Mouse (Mus musculus) left cerebral cortex, adult 9 months (tissue): Measurements from ENCODE around the gene Gm11937.
"Not testable (repeated sequence)": the region's sequence is repeated elsewhere in the genome, so short reads cannot be mapped to it uniquely, and the experiment has no call there.

Experiments used
- DNase-seq, 2 experiments: peaks; one replicate each; pipeline ENCODE4 v3.0.0; 2022; ENCODE audit warnings: low spot score in 2 of 2

Gene Gm11937

DNA sequence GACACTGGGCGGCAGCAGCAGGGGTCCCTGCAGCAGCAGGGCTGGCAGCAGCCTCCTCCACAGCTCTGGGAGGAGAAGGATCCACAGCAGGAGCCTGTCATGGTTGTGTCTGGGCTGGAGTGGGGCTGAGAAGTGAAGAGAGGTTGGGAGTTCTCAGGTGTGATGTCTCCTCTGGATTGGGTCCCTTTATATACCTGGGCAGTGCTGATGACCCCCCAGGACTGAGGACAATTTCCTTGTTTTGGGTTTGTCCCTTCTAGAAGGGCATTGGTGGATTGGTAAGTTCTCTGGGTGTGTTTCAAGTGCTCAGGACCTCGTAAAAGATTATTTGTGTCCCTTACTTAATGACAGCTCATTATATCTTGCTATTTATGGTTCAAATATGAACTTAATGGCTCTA lies at the start of gene Gm11937:
Gene Gm11937 (minus strand): TSS at position 101 of the 400 bp plus-strand sequence.
- not testable (repeated sequence) for DNase-seq

DNA sequence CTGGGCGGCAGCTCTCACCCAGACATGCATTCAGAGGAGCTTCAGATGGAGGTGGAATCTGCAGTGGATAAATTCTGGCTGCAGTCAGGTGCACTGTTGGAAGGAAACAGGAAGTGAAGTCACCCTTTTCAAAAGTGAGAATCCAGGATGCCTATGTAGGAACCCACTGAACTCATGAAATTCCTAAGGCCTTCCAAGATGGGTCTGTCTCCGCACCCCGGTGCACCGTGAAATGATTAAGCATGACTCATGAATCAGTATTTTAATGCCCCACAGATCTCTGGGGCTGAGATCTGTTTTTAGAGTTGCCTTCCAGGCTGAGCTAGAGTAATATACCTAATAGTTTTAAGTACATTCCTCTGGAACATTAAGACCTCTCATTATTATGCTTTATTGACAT lies 49.3 kb upstream of the Gm11937 start:
- no peak for DNase-seq

DNA sequence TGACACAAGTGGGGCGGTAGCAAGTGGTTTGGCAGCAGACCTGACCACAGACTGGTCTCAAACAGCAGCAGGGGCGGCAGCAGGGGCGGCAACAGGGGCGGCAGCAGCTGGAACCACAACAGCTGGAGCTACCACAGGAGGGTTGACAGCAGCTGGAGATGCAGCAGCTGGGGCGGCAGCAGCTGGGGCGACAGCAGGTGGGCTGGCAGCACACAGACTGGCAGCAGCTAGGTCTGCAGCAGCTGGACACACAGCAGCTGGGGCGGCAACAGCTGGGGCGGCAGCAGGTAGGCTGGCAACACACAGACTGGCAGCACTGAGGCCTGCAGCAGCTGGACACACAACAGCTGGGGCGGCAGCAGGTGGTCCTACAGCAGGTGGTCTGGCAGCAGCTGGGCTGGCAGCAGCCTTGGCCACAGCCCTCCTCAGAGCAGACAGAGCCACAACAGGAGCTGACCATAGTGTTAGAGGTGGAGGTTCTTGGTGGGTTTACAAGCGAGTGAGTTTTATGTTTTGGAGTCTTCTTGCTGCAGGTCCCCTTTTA lies 48.5 kb upstream of the Gm11937 start, which contains the start of gene Gm11563:
Gene Gm11563 (minus strand): TSS at position 494 of the 544 bp plus-strand sequence.
- not testable (repeated sequence) for DNase-seq

- DNase-seq: no peak
These were observed 47.1 kb upstream of the Gm11937 start for GRCm38 (mm10) chr11:99657051-99657450.

GRCm38 (mm10) chr11:99650136-99650535 lies 40.1 kb upstream of the Gm11937 start, which contains the start of gene Gm11555:
Gene Gm11555, minus strand, starts transcription at chr11:99650236.
- DNase-seq: no peak

DNA sequence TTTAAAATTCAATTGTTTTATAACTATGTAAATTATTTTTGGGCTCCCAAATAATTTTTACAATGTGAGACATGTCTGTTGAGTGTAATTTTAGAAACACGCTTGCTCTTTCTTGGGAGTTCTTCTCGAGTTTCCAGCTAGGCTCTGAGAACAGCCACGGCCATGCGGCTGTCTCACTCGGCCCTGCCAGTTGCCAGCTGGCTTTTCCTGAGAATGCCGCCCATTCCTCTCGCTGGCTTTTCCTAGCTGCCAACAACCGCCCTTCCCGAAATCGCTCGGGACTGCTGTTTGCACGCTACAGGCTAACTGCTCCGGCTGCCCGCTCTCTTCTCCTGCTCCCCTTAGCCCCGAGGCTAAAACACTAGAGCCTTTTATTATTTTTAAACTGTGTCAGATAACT lies 36.5 kb upstream of the Gm11937 start:
- peak in 1 of 2 experiments; percentile 7 for DNase-seq

- no peak for DNase-seq
These were observed 34.4 kb upstream of the Gm11937 start for GRCm38 (mm10) chr11:99644351-99644750.

DNA sequence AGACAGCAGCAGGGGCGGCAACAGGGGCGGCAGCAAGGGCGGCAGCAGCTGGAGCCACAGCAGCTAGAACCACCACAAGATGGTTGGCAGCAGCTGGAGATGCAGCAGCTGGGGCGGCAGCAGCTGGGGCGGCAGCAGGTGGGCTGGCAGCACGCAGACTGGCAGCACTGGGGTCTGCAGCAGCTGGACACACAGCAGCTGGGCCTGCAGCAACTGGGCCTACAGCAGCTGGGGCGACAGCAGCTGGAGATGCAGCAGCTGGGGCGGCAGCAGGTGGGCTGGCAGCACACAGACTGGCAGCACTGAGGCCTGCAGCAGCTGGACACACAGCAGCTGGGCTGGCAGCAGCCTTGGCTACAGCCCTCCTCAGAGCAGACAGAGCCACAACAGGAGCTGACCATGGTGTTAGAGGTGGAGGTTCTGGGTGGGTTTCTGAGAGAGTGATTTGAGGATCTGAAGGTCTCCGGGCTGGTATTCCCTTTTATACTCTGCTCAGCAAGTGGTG lies 33.7 kb upstream of the Gm11937 start, which contains the start of gene Krtap4-7:
Gene Krtap4-7 (minus strand): TSS at position 455 of the 505 bp plus-strand sequence.
- not testable (repeated sequence) for DNase-seq

DNA sequence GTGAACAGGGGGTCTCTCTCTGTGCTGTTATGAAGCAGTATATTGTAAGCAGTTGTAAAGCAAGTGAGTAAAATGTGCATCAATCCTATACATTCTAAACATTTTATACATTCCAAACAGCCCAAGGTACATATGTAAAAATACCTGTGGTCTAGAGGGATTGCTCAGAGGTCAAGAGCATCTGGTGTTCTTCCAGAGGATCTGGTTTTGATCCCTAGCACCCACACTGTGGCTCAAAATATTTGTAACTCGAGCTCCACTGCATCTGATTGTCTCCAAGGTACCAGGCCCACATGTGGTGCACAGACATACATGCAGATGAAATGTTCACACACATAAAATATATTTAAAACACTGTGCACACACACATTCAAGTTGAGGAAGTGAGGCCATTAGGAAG lies 30.9 kb upstream of the Gm11937 start:
- no peak for DNase-seq

GRCm38 (mm10) chr11:99637086-99637485 lies 27.1 kb upstream of the Gm11937 start:
- peak in 1 of 2 experiments; percentile 6 for DNase-seq

- DNase-seq: no peak
These were observed 24.7 kb upstream of the Gm11937 start, which contains the start of gene Krtap4-2 for GRCm38 (mm10) chr11:99634653-99635134. Gene Krtap4-2, minus strand, starts transcription at chr11:99635084.

GRCm38 (mm10) chr11:99633293-99633692 lies 23.3 kb upstream of the Gm11937 start:
- DNase-seq: peak; percentile 17 to 26

DNA sequence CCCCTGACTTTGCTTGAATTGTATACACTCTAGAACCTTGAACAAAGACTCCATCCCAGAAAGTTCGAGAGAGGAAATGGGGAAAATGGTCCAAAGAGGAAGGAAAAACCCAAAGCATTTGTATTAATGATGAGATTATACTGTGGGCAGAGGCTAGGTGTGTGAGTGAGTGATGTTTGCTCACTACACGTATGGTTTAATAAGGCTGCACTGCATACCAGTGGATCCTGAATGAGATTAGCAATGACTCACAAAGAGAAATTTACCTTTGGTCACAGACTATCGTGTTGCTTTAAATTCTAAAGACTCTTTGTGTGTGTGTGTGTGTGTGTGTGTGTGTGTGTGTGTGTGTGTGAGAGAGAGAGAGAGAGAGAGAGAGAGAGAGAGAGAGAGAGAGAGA lies 20.9 kb upstream of the Gm11937 start:
- DNase-seq: no peak

- no peak for DNase-seq
These were observed 18.1 kb upstream of the Gm11937 start, which contains the start of gene Krtap4-1 for GRCm38 (mm10) chr11:99628138-99628537. Gene Krtap4-1, minus strand, starts transcription at chr11:99628238.

- no peak for DNase-seq
These were observed 10.3 kb upstream of the Gm11937 start, which contains the start of gene Gm11562 for GRCm38 (mm10) chr11:99620335-99620734. Gene Gm11562, minus strand, starts transcription at chr11:99620435.

- DNase-seq: no peak
These were observed 4.9 kb upstream of the Gm11937 start, which contains the start of gene Krtap2-4 for GRCm38 (mm10) chr11:99614796-99615363. Gene Krtap2-4, minus strand, starts transcription at chr11:99614846.

- DNase-seq: peak; percentile 11 to 55
These were observed 863 bp downstream of the Gm11937 start for GRCm38 (mm10) chr11:99609126-99609525.

- not testable (repeated sequence) for DNase-seq
These were observed 6.8 kb downstream of the Gm11937 start, which contains the start of gene Gm11938 for GRCm38 (mm10) chr11:99603208-99603607. Gene Gm11938, minus strand, starts transcription at chr11:99603308.

DNA sequence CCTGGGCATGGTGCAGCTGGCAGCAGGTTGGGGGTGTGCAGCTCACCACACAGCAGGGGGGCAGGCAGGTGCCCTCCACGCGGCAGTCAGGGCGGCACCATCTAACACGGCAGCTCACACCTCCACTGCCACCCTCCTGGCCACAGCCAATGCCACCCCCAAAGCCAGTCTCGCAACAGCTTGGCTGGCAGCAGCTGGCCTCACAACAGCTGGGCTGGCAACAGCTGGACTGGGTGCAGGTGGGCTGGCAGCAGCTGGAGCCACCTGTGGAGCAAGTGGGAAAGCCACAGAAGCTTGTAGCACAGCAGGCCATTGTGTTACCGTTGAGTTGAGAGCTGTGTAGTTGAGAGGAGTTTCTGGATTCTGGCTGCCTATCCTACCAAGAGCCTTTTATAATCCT lies 12.2 kb downstream of the Gm11937 start, which contains the start of gene Krtap9-3:
Gene Krtap9-3 (minus strand): TSS at position 364 of the 400 bp plus-strand sequence.
- DNase-seq: not testable (repeated sequence)

GRCm38 (mm10) chr11:99590981-99591380 lies 19.0 kb downstream of the Gm11937 start, which contains the start of gene Krtap1-3:
Gene Krtap1-3, minus strand, starts transcription at chr11:99591339.
- DNase-seq: no peak

DNA sequence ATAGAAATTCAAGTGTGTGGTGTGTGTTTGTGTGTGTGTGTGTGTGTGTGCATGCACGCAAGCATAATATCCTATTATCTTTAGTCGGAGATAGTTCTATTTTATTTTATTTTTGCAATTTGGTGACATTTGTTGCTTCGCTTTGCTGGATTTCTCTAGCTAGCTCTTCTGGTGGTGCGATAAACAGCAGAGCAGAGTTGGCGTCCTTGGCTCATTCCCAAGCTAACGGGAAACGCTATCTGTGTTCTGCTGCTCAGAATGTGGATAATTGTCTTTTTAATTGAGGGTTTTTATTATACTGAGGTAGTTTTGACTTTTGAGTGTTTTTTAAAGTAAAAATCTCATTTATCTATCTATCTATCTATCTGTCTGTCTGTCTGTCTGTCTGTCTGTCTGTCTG lies 24.9 kb downstream of the Gm11937 start:
- DNase-seq: peak in 1 of 2 experiments; percentile 6

GRCm38 (mm10) chr11:99583245-99583704 lies 26.7 kb downstream of the Gm11937 start, which contains the start of gene Krtap1-4:
Gene Krtap1-4, minus strand, starts transcription at chr11:99583654.
- DNase-seq: no peak
